Mouse (Mus musculus) kidney, postnatal 36 days (tissue): ENCODE data around the gene Acoxl.
A peak's percentile ranks its signal among the peaks of the same experiment; 100 is the strongest.

Source experiments
- DNase-seq, 2 experiments: peaks; one replicate each; pipeline ENCODE4 v3.0.0; 2021 to 2022; ENCODE audit warnings: mixed read lengths in 2 of 2

The Acoxl gene

GRCm38 (mm10) chr2:128152845-128153550 lies 314.3 kb downstream of the Acoxl start:
- DNase-seq: no peak

- no peak for DNase-seq
Observed at GRCm38 (mm10) chr2:128153551-128153910, 314.9 kb downstream of the Acoxl start.

DNA sequence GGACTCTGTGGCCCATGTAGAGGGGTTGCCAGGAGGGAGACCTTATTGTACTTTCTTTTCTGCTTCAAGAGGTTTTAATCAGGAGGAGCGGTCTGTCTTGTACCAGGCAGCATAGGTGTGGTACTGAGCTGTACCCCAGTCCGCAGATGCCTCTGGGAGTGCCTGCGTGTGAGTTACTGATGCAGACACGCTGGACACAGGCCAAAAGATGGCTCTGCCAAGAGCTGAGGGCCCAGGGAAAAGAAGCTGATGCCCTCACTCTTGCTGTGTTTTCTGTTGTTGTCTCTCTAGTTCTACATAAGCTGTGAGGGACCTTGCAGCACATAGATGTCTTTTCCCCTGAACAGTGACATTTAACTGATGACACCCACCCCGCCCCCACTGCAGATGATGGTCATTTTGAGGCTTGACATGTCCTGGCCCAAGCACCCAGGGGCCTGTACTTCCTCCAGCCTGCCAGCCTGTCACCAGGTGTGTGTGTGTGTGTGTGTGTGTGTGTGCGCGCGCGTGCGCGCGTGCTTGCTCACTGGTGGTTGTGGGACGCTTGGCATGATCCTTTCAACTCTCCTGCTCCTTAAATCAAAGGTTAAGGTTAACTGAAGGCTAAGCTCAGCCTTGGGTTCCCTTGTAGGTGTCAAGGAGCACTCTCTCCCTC lies 316.9 kb downstream of the Acoxl start:
- DNase-seq: peak; percentile 60 to 76

- no peak for DNase-seq
Observed at GRCm38 (mm10) chr2:128156067-128156462, 317.4 kb downstream of the Acoxl start.

GRCm38 (mm10) chr2:128156557-128157412 lies 318.1 kb downstream of the Acoxl start:
- DNase-seq: no peak

GRCm38 (mm10) chr2:128158734-128159410 lies 320.2 kb downstream of the Acoxl start:
- DNase-seq: no peak

- no peak for DNase-seq
Observed at GRCm38 (mm10) chr2:128159619-128160125, 321.0 kb downstream of the Acoxl start.

- DNase-seq: no peak
Observed at GRCm38 (mm10) chr2:128163177-128163576, 324.5 kb downstream of the Acoxl start.

DNA sequence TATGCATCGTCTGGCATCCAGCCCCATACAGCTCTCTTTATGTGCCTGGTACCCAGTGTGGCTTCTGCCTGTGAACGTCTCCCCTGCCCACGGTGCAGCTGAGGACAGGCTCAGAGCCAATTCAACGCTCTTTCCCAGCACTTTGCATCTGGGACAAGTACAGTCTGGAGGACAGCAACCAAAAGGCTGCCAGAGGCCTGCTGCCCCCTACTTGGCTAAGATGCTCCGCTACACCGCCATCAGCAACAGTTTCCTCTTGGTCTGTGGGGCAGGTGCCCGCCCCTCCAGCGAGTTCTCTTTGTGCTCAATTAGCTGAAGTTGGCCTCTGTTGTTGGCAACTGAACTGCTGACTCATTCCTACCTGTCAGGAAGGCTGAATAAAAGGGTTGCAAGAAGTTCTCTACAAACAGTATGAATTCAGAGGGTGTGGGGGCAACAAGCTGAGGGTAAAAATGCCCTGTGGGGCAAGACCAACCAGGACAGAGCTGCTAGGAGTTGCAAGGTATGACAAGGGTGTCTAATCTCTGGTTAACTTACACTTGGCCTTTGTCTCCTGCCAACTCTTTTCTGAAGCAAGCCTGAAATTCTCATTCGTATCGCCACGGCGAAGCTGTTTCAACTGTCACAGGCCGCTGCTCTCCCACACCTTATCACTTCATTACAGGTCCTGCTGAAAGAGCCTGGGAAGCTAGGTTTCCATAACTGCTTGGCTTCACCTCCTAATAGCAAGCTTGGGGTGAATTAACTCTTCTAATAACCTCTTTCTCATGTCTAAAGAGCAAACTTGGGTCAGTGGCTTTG lies 328.1 kb downstream of the Acoxl start:
- DNase-seq: peak; percentile 70 to 71

DNA sequence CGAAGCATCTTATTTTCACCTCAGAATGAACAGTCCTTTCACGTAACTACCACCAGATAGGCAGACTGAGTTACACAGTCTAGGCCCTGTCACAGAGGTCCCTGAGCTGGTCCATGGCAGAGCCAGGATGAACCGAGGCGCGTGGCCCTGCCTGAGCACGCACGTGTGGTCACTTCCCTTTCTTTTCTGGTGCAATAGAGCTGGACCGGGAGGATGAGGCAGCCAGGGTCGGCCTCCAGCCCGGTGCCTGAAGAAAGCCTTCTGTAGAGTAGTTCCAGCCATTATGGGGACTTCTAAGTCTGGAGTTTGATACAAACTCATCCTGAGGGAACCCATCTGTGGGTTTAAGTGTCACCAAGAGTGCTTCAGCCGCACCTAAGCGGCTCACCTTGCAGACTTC lies 329.3 kb downstream of the Acoxl start:
- no peak for DNase-seq

DNA sequence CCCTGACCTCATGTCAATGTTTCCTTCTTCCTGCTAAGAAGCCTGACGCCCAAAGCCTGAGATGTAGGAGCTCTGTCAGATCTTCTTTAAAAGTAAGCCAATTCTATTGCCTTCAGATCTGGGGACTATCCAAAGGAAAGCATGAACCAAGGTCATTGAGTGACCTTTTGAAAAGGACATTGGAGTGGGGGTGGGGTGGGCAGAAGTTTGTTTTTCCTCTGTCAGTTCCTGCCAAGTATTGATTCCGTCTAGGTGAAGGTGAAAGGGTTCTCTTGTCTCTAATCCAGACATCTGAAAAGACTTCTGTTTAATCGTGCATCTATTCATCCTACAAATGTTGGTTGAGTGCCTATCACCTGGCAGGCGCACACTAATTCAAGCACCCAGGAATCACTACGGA lies 330.8 kb downstream of the Acoxl start:
- no peak for DNase-seq

DNA sequence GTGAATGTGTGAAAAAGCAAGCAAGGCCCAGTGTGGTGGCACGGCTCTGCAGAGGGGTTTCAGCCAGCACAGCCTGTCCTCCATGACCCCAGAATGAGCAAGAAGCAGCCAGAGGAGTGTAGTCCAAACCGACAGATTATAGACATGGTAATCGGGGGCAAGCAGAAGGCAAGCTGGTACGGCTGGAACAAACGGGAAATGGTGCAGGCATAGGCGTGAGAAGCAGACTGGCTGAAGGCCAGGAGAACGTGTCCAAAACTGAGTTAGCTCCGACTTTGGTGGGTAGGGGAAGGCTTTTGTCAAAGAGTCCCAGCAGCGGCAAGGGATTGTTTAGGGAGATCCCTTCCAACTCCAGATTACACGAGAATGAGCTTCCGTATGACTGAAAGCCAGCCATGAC lies 331.3 kb downstream of the Acoxl start:
- no peak for DNase-seq

GRCm38 (mm10) chr2:128170614-128171013 lies 331.9 kb downstream of the Acoxl start:
- no peak for DNase-seq

DNA sequence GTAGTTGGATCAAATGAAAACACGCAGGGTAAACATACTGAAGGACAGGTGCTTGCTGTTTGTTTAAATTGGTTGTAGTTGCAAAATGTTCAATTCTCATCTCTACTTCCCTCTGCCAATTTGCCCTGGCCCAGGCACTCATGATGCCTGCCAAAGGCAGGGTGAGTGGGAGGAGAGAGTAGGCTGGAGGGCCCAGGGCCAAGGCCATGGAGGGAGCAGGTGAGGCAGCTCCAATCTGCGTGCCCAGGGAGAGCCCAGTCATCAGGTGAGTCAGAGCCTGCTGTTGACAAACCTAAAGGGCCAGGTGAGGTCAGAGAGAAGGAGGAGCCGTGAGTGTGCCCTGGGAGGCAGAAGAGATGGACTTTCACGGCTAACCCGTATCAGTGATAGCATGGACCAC lies 333.6 kb downstream of the Acoxl start:
- no peak for DNase-seq
